Mouse (Mus musculus) granulocyte monocyte progenitor cell, adult 5-6 weeks (primary cell): ENCODE data around the gene Pank3. TPM values are rescaled to one million over a fixed set of nuclear protein-coding genes. Genes with fewer than 3 reads are reported as not detected.
"Not testable (repeated sequence)": the region's sequence is repeated elsewhere in the genome, so short reads cannot be mapped to it uniquely, and the experiment has no call there.

Experiments
- ATAC-seq: replicated peaks from 2 replicates; pipeline ENCODE4 v1.8.0; 2016; ENCODE audit warnings: mild to moderate bottlenecking, moderate TSS enrichment, inconsistent platforms; ENCODE audit not compliant: poor library complexity, severe bottlenecking
- total RNA-seq, 2 experiments: library from RNA; stranded (forward) in 1 of 2; stranded (reverse) in 1 of 2; fragments of 200-712, 200-1000 nt in 1 of 2; fragments of >200 nt in 1 of 2; fragmentation: Nextera tagmentation in 1 of 2; gene quantifications; 2 replicates each; pipeline ENCODE4 v1.2.3; 2014 to 2017

The Pank3 gene
- total RNA-seq, 2 experiments from 2014 or later, result 18.1 to 23.3 TPM

GRCm38 (mm10) chr11:35838345-35839338 is 69.4 kb downstream of the Pank3 start:
- ATAC-seq, result peak; percentile 80

- no peak for ATAC-seq
These were observed 71.0 kb downstream of the Pank3 start for GRCm38 (mm10) chr11:35840282-35840681.

- not testable (repeated sequence) for ATAC-seq
These were observed 71.5 kb downstream of the Pank3 start for GRCm38 (mm10) chr11:35840806-35841205.

Other genes with a start within 250 kb of the Pank3 start
- not detected in 2 replicates for gene Fbll1, start 29.4 kb downstream of the Pank3 start, total RNA-seq (2014; fragmentation: Nextera tagmentation)
- gene Fbll1, start 29.4 kb downstream of the Pank3 start, total RNA-seq (2017), result not detected in 2 replicates
- 111 and 133 TPM in 2 replicates for gene Rars, start 65.0 kb downstream of the Pank3 start, total RNA-seq (2014; fragmentation: Nextera tagmentation)
- gene Rars, start 65.0 kb downstream of the Pank3 start, total RNA-seq (2017), result 120 and 124 TPM in 2 replicates
- not detected in 2 replicates for gene Wwc1, start 211.0 kb downstream of the Pank3 start, total RNA-seq (2014; fragmentation: Nextera tagmentation)
- not detected in 2 replicates for gene Wwc1, start 211.0 kb downstream of the Pank3 start, total RNA-seq (2017)